9 mouse cellular contexts compared by ENCODE assay signal in genomic region chr14:57362726-57363660, GRCm38 (mm10). TPM values are rescaled to one million over a fixed set of nuclear protein-coding genes. Genes with fewer than 3 reads are reported as not detected.
DNase-seq lines count a peak whose midpoint lies in the region; ATAC-seq lines count a peak whose summit lies in the region.
"Had no signal": no experiment of that assay in that cellular context is flagged by ENCODE, and none has a peak within 500 bp of the region (broad histone marks: within the 10 kb centered on the region; RNA-seq: fewer than 3 reads in every experiment).

No protein-coding gene starts in this region.

- H3K4me3 ChIP-seq in forebrain, embryonic 10.5 days: peak overlapping the region; percentile 33
- H3K4me3 ChIP-seq in heart, embryonic 16.5 days (ENCODE audit: low read length): no peak overlapping the region; the same call in 1 of the 2 replicates
- H3K4me3 ChIP-seq in liver, embryonic 12.5 days: no peak overlapping the region
- H3K4me3 ChIP-seq in neural tube, embryonic 15.5 days (replicated peaks): peak overlapping the region; percentile 19; the same call in 1 of the 2 replicates
- H3K4me3 ChIP-seq: erythroblast, embryonic 14.5 days had no signal

- DNase-seq in CD8-positive naive resting alpha-beta T cell, adult 2 months (ENCODE audit: low read depth in 2 of 2, low spot score in 2 of 2): peak; percentile 34 to 49
- peak; percentile 22 for DNase-seq in brain, embryonic 18.5 days (ENCODE audit: low read depth, low spot score)
- peak; percentile 85 for DNase-seq in forebrain, embryonic 10.5 days (ENCODE audit: extremely low spot score, low spot score)
- peak; percentile 82 to 84 for DNase-seq in kidney, postnatal 25 days
- peak; percentile 23 to 39 for DNase-seq in thymus, adult 18-20 months

- ATAC-seq in heart, embryonic 16.5 days (replicated peaks; ENCODE audit: extremely low read depth, insufficient read depth, low FRiP score): no peak
- no peak for ATAC-seq in liver, embryonic 12.5 days
- ATAC-seq in neural tube, embryonic 15.5 days (ENCODE audit: low FRiP score): peak; percentile 75

- peaks cover 8% of the 10 kb centered on the region for H3K4me1 ChIP-seq in forebrain, embryonic 10.5 days
- H3K4me1 ChIP-seq in heart, embryonic 16.5 days (ENCODE audit: control insufficient read depth, insufficient read depth, low read length): no peaks in the 10 kb centered on the region
- peaks cover 3% of the 10 kb centered on the region; the same call in 1 of the 2 replicates for H3K4me1 ChIP-seq in liver, embryonic 12.5 days
- peaks cover 4% of the 10 kb centered on the region; the same call in 1 of the 2 replicates for H3K4me1 ChIP-seq in neural tube, embryonic 15.5 days

- H3K27me3 ChIP-seq in forebrain, embryonic 10.5 days (ENCODE audit: poor library complexity, severe bottlenecking): peaks cover 29% of the 10 kb centered on the region
- H3K27me3 ChIP-seq in heart, embryonic 16.5 days (ENCODE audit: control insufficient read depth, insufficient read depth, low read length): peaks cover 3% of the 10 kb centered on the region
- no peaks in the 10 kb centered on the region for H3K27me3 ChIP-seq in liver, embryonic 12.5 days (replicated peaks)
- no peaks in the 10 kb centered on the region for H3K27me3 ChIP-seq in neural tube, embryonic 15.5 days (replicated peaks)

- no peak overlapping the region for H3K27ac ChIP-seq in forebrain, embryonic 10.5 days
- H3K27ac ChIP-seq in heart, embryonic 16.5 days (ENCODE audit: low read length): no peak overlapping the region
- no peak overlapping the region for H3K27ac ChIP-seq in liver, embryonic 12.5 days
- no peak overlapping the region for H3K27ac ChIP-seq in neural tube, embryonic 15.5 days (replicated peaks)

- H3K9me3 ChIP-seq in forebrain, embryonic 10.5 days: no peaks in the 10 kb centered on the region
- no peaks in the 10 kb centered on the region for H3K9me3 ChIP-seq in heart, embryonic 16.5 days (replicated peaks; ENCODE audit: control insufficient read depth, low read length)
- no peaks in the 10 kb centered on the region for H3K9me3 ChIP-seq in liver, embryonic 12.5 days (replicated peaks)
- no peaks in the 10 kb centered on the region for H3K9me3 ChIP-seq in neural tube, embryonic 15.5 days (replicated peaks)

- H3K36me3 ChIP-seq in forebrain, embryonic 10.5 days (replicated peaks): no peaks in the 10 kb centered on the region
- H3K36me3 ChIP-seq in heart, embryonic 16.5 days (ENCODE audit: control insufficient read depth, insufficient read depth): no peaks in the 10 kb centered on the region
- no peaks in the 10 kb centered on the region for H3K36me3 ChIP-seq in liver, embryonic 12.5 days
- no peaks in the 10 kb centered on the region for H3K36me3 ChIP-seq in neural tube, embryonic 15.5 days

- no peak overlapping the region for H3K9ac ChIP-seq in heart, embryonic 16.5 days (ENCODE audit: low read length)
- H3K9ac ChIP-seq in liver, embryonic 12.5 days: no peak overlapping the region
- H3K9ac ChIP-seq in neural tube, embryonic 15.5 days (replicated peaks): no peak overlapping the region

- H3K4me2 ChIP-seq in heart, embryonic 16.5 days (ENCODE audit: low read depth, low read length): peak overlapping the region; percentile 41
- 0 out of 2 replicates have a peak overlapping the region, but pooled peaks have one; percentile 29 for H3K4me2 ChIP-seq in liver, embryonic 12.5 days
- peak overlapping the region; percentile 49 for H3K4me2 ChIP-seq in neural tube, embryonic 15.5 days

- 14% methylated on average over 25 of the region's 31 CpGs for WGBS in forebrain, embryonic 10.5 days
- WGBS in heart, embryonic 16.5 days: 18% methylated on average over 27 of the region's 31 CpGs
- 28% methylated on average over 28 of the region's 31 CpGs for WGBS in liver, embryonic 12.5 days (ENCODE audit: insufficient replicate concordance)
- 15% methylated on average over 28 of the region's 31 CpGs for WGBS in neural tube, embryonic 15.5 days

RNA-seq across cellular contexts. Expression of gene Cryl1, which starts 35.3 kb away (rescaled TPM):
- polyA plus RNA-seq in forebrain, embryonic 10.5 days (2016; fragmentation: Nextera tagmentation; extraction: Ambion mirVana): 5.5 and 6.2 TPM in 2 replicates
- 13.9 and 16.6 TPM in 2 replicates for polyA plus RNA-seq in heart, embryonic 16.5 days (2015; fragmentation: Nextera tagmentation; extraction: Ambion mirVana)
- polyA plus RNA-seq in liver, embryonic 12.5 days (2016; fragmentation: Nextera tagmentation; extraction: Ambion mirVana): 7.2 and 7.3 TPM in 2 replicates
- 12.2 and 24.5 TPM in 2 replicates for polyA plus RNA-seq in neural tube, embryonic 15.5 days (2015; fragmentation: Nextera tagmentation; extraction: Ambion mirVana)

Comparison
In these comparisons a context has a peak if more than half of its experiments do, and no peak if none do; other contexts are left out.
1. DNase-seq: peak in every context shown above with its lines; median percentile 85 in forebrain, embryonic 10.5 days; 83 in kidney, postnatal 25 days; 42 in CD8-positive naive resting alpha-beta T cell, adult 2 months; 31 in thymus, adult 18-20 months; 22 in brain, embryonic 18.5 days.
2. H3K4me3 ChIP-seq: peak in forebrain, embryonic 10.5 days (single experiment) and neural tube, embryonic 15.5 days (single experiment); none in heart, embryonic 16.5 days (single experiment) and liver, embryonic 12.5 days (single experiment).
3. Peak in every context shown above with its lines, with median percentiles within 50 percentile points of each other: H3K4me2 ChIP-seq.